Mouse (Mus musculus) kidney, adult 2 months (tissue): ENCODE measurements around the gene Reln.

Source experiments
- CTCF ChIP-seq: fragments of 200-500 bp; conservative IDR thresholded peaks from 2 replicates; pipeline ENCODE4 v1.5.1; 2011; ENCODE audit warnings: low read depth, mild to moderate bottlenecking, control low read depth, low read length, moderate library complexity, mixed read lengths; ENCODE audit not compliant: insufficient read depth, insufficient read length
- POLR2A ChIP-seq: fragments of 200-500 bp; IDR thresholded peaks from one replicate; pipeline ENCODE4 v1.6.1; 2011; ENCODE audit warnings: low read depth, low read length, control low read depth

GRCm38 (mm10) chr5:22191784-22192183, 152.7 kb downstream of the Reln start:
- TF ChIP-seq CTCF (no peak), POLR2A (no peak)
